Mouse (Mus musculus) T-cell, adult 2 months (primary cell): Measurements from ENCODE around the gene Kcnrg.
"Not testable (repeated sequence)": the region's sequence is repeated elsewhere in the genome, so short reads cannot be mapped to it uniquely, and the experiment has no call there.

ENCODE experiments used
- DNase-seq: peaks from one replicate; pipeline ENCODE4 v3.0.0; 2022; ENCODE audit warnings: low spot score

Gene Kcnrg

GRCm38 (mm10) chr14:61607157-61607556 lies at the start of gene Kcnrg:
Kcnrg (plus strand) TSS chr14:61607457.
- no peak for DNase-seq

DNA sequence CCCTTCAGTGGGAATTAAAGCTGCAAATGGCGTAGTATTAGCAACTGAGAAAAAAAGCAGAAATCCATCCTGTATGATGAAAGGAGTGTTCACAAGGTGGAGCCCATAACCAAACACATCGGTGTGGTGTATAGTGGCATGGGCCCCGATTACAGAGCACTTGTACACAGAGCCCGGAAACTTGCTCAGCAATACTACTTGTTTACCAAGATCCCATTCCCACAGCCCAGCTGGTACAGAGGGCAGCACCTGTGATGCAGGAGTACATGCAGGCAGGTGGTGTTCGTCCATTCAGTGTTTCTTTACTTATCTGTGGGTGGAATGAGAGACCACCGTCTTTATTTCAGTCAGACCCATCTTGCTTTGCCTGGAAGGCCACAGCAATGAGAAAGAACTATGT lies 48.4 kb upstream of the Kcnrg start:
- no peak for DNase-seq

GRCm38 (mm10) chr14:61559856-61560255 lies 47.4 kb upstream of the Kcnrg start:
- no peak for DNase-seq

DNA sequence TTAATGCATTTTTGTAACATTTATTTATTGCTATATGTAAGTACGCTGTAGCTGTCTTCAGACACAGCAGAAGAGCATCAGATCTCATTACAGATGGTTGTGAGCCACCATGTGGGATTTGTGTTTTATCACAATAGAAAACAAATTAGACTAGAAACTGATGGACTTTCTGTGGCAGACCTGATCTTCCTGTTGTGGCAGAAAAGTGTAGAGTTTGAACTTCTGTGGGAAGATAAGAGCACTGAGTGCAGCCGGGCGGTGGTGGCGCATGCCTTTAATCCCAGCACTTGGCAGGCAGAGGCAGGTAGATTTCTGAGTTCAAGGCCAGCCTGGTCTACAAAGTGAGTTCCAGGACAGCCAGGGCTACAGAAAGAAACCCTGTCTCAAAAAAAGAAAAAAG lies 41.0 kb upstream of the Kcnrg start:
- not testable (repeated sequence) for DNase-seq

GRCm38 (mm10) chr14:61569344-61569743 lies 37.9 kb upstream of the Kcnrg start:
- DNase-seq, result no peak

DNA sequence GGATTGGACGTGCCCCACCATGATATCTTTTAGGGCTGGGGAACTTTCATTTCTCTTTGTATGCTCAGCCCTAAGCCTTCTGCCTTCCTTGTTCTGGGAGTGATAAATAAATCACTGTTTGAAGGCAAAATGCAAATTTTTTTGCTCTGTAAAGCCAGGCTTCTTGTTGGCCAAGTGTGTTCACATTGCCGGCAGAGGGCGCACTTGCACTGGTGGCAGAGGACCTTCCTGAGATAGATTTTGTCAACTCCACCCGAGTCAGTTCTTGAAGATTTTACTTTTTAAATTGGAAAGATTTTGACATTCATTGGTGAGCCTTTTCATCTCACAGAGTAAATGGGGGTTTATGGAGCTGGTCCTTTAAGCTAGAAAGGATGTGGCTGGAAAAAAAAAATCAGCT lies 35.9 kb upstream of the Kcnrg start:
- DNase-seq, result peak; percentile 78

DNA sequence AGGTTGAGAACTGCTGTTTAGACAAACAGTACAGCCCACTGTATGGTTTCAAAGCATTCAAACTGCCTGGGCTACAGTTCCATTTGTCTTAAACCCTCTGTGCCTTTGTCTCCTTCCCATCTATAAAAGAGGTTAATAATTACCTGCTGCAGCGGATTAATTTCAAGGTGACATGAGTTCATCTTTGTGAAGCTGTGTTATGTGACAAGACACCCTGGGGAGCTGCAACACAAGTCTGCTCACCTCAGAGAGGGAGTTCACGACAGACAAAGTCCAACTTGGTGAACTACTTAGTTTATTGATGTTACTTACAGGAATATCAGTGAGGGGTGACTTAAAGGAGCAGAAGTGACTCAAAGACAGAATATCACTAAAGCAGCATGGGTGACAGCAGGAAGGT lies 35.1 kb upstream of the Kcnrg start:
- no peak for DNase-seq

DNA sequence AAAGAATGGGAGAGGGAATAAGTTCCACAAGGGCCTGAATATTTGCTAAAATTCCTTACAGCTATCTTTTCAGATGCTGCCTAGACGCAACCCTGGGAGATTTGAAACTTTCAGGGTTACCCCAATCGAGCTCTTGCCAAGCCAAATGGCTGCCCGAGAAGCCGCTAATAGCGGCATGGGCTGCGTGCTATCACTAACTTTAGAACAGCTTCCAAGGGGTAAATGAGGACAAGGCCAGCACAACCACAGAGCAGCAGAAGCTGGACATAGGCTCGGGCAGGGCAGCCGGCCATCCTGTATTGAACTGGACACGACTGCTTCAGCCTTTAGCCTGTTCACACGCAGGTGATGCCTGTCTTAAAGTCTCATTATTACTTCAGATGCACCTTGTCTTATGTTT lies 32.2 kb upstream of the Kcnrg start:
- DNase-seq, result no peak

DNA sequence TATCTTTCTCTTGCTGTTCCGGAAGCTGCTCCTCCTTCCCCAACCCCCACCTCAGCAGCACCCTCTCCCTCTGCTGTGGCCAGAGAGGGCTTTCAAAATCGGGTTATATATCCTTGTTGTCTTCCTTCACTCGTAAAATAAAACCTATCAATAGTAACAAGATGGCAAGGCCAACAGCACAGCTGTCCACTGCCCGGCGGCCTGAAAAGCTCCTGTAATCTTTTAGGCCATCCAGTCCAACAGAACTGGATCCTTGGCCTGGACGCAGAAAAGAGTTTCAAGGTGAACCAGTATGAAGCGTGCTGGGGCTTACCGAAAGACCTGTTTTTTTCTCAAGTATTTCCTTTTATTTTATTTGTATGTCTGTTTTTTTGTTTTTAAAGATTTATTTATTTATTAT lies 31.3 kb upstream of the Kcnrg start:
- DNase-seq, result no peak

- DNase-seq, result peak; percentile 16
These were observed 17.8 kb upstream of the Kcnrg start for GRCm38 (mm10) chr14:61589288-61590065.

- no peak for DNase-seq
These were observed 10.4 kb upstream of the Kcnrg start for GRCm38 (mm10) chr14:61596719-61597426.

GRCm38 (mm10) chr14:61597968-61598367 lies 9.3 kb upstream of the Kcnrg start, which contains the start of gene Trim13:
Trim13 (plus strand) TSS chr14:61598247.
- no peak for DNase-seq

DNA sequence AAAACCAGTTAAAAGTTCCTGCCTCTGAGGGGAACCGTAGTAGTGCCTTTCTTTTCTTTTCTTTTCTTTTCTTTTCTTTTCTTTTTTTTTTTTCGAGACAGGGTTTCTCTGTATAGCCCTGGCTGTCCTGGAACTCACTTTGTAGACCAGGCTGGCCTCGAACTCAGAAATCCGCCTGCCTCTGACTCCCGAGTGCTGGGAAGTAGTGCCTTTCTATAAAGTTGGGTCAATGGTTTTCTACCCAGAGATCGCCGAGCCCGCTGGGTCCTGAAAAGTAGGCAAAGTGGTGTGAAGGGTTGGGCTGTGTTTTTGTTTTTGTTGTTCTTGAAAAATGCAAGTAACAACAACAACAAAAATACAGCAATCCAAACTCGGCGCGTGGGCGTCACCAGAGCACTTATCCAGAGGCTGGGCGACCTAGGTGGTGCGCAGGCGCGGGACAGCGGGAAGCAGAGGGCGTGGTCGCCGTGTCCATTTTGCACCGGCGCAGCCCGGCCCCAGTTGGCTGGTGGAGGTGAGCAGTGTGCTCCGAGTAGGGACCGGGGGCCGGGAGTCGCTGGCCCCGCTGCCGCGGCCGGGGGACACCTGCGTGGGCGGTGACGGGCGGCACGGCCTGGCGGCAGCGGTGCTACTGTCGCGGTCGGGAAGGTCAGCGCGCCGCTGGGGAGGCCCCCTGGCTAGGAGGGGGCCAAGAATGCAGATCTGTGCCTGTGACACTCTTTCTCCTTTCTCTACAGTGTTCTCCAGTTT lies 8.0 kb upstream of the Kcnrg start:
- DNase-seq, result peak; percentile 91

- DNase-seq, result no peak
These were observed 5.9 kb upstream of the Kcnrg start for GRCm38 (mm10) chr14:61601348-61601747.

GRCm38 (mm10) chr14:61603069-61603755 lies 4.0 kb upstream of the Kcnrg start:
- no peak for DNase-seq

- no peak for DNase-seq
These were observed 3.2 kb upstream of the Kcnrg start for GRCm38 (mm10) chr14:61604081-61604480.

DNA sequence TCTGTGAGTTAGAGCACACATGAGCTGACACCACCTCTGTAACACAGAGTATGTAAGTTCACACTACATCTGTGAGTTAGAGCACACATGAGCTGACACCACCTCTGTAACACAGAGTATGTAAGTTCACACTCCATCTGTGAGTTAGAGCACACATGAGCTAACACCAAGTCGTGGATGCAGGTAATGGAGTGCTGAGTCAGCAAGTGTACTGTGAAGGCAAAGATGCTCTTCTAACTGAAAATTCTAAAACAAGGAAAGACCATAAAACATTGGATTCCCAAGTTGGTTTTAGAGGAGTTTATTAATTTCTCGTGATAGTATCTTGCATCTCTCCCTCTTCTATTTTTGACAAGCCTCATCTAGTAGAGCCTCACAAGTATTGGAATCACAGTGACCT lies 1.2 kb upstream of the Kcnrg start:
- not testable (repeated sequence) for DNase-seq

DNA sequence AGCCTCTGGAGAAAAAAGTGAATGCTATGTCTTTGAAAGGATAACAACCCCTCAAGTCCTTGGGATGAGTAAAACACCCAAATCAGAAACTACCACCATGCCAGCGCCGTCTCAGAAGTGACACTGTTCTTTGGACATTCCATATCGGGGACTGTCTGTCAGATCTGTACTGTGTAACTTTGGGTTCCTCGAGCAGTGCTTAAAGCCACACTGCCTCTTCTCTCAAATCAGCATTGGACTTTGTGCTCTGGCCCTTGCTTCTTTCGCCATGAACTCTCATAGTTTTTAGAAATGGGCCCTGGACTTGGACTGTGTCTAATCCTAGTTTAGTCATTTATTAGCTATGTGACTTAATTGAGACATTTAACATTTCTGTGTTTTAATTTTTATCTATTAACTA lies 4.5 kb downstream of the Kcnrg start:
- no peak for DNase-seq

DNA sequence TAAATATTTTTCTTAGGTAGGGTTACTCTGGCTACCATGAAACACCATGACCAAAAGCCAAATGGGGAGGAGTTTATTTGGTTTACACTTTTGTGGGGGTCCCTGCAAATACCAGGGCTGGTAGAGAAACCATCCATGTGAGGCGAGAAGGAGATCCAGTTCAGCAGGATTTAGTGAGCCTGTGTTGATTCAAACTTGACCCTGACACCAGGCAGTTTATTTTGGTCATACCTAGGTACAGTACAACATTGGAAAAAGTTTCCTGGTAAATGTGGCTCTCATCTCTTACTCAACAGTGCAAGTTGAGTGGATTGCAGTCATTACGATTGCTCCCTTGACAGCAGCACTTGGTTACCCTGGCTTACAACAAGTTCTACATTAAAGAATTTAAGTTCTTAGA lies 6.1 kb downstream of the Kcnrg start:
- no peak for DNase-seq

GRCm38 (mm10) chr14:61620371-61620770 lies 13.1 kb downstream of the Kcnrg start:
- DNase-seq, result no peak

DNA sequence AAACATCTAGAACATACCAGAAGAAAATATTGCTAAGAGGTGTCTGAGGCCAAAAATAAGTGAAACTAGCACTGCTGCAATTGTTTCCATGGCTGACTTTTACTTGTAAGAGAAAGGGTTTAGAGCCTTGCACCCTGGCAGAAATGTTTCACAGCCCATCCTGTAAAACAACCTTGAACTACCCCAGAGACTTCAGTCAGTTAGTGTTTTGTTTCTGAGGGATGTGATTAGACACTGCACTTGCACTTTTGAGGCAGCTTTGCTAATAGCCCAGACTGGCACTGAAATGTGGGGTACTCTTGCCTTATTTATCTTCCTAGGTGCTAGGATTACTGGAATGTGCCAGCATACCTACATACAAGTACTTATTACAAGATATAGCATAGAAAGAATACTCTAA lies 28.7 kb downstream of the Kcnrg start:
- no peak for DNase-seq

DNA sequence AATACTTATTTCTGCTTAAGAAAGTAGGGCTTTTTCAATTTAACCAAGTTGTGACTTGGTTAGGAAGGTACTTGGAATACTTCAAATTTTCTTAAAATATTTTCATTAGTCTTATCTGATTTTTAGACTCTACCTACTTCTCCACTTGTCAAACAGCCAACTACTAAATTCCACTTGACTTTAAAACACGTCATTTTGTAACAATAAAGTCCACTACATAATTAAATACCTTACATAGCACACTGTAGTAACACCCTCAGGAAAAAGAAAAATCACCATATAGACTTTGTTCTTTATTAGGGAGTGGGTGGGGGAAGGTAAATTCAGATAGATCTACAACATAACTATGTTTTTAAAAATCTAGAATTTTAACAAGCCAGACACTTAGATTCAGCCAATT lies 35.4 kb downstream of the Kcnrg start:
- no peak for DNase-seq
